Mouse (Mus musculus): ENCODE measurements around the gene Hlf. TPM values are rescaled to one million over a fixed set of nuclear protein-coding genes. Genes with fewer than 3 reads are reported as not detected.
A peak's percentile ranks its signal among the peaks of the same experiment; 100 is the strongest.

Hlf gene
- polyA plus RNA-seq, 1 experiment, result 0.16 TPM

DNA sequence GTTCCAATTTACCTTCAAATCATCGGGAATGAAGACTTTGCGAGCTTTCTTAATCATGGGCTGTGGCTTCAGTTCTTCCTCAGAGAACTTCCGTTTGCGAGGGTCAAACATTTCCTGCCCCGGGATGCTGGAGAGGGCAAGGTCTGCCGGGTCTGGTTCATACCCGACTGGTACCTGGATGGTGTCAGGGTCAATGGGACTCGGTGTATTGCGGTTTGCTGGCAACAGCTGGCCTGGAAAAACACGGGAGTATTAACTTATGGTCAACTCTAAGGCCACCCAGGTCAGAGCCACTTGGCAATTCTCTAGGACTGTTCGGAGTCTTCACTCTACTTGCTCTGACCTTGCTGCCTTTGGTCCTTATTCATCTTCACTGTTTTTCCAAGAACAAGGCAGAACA is 44.9 kb downstream of the Hlf start:
- TF ChIP-seq USF1 (IDR thresholded peaks at IDR 0.05; ENCODE audit: low read depth) (no peak), CEBPB (IDR thresholded peaks at IDR 0.05; ENCODE audit: low read depth) (no peak), MAX (IDR thresholded peaks at IDR 0.05) (no peak), MYOG (IDR thresholded peaks at IDR 0.05; ENCODE audit: control insufficient read depth, extremely low read depth, insufficient read length) (no peak), FOSL1 (IDR thresholded peaks at IDR 0.05; ENCODE audit: insufficient read depth, low read length, poor library complexity, severe bottlenecking) (no peak), CTCF (IDR thresholded peaks at IDR 0.05; ENCODE audit: control insufficient read depth, insufficient read depth, insufficient read length) (no peak), MYOD1 (IDR thresholded peaks at IDR 0.05; ENCODE audit: control insufficient read depth, insufficient read length, low read depth) (no peak)

DNA sequence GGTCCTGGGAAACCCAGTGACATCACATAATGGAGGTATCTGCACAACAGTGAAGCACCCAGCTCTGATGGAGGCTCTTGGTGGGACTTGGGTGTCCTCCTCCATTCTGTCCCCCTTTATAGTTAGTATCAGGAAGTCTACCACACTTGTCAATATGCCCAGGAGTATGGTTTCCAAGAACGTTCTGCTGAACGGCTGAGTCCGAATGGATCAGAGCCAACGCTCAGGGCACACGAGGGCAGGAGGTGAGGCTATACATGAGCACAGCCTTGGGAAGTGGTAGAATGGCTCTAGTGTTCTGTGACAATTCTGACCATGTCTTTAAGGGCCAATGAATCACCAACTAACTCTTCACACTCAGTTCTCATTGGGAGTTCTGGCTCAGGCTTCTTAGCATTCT is 47.8 kb downstream of the Hlf start:
- no peak for TF ChIP-seq MYOG (IDR thresholded peaks at IDR 0.05; ENCODE audit: control insufficient read depth, extremely low read depth, insufficient read length)
- TF ChIP-seq MAX (IDR thresholded peaks at IDR 0.05), result no peak
- no peak for TF ChIP-seq MYOD1 (IDR thresholded peaks at IDR 0.05; ENCODE audit: control insufficient read depth, insufficient read length, low read depth)
- no peak for TF ChIP-seq FOSL1 (IDR thresholded peaks at IDR 0.05; ENCODE audit: insufficient read depth, low read length, poor library complexity, severe bottlenecking)
- no peak for TF ChIP-seq CEBPB (IDR thresholded peaks at IDR 0.05; ENCODE audit: low read depth)
- no peaks in the 10 kb centered on the region for H3K27me3 ChIP-seq (ENCODE audit: control insufficient read depth, insufficient read depth, insufficient read length)
- no peak overlapping the region for H3K4me3 ChIP-seq (ENCODE audit: insufficient read depth, poor library complexity, severe bottlenecking)
- no peaks in the 10 kb centered on the region for H3K79me2 ChIP-seq (ENCODE audit: control insufficient read depth, insufficient read depth)
- no peaks in the 10 kb centered on the region for H3K36me3 ChIP-seq (ENCODE audit: control insufficient read depth, insufficient read depth)
- no peak overlapping the region for H3ac ChIP-seq (ENCODE audit: control insufficient read depth, insufficient read length, low read depth)
- H3K79me3 ChIP-seq (ENCODE audit: low read depth), result no peaks in the 10 kb centered on the region

More for the DNA sequence above, 44.9 kb downstream of the Hlf start:
- H3K36me3 ChIP-seq (ENCODE audit: control insufficient read depth, insufficient read depth), result no peaks in the 10 kb centered on the region
- H3ac ChIP-seq (ENCODE audit: control insufficient read depth, insufficient read length, low read depth), result no peak overlapping the region
- H3K79me2 ChIP-seq (ENCODE audit: control insufficient read depth, insufficient read depth), result no peaks in the 10 kb centered on the region
- no peaks in the 10 kb centered on the region for H3K27me3 ChIP-seq (ENCODE audit: control insufficient read depth, insufficient read depth, insufficient read length)
- H3K4me3 ChIP-seq (ENCODE audit: insufficient read depth, poor library complexity, severe bottlenecking), result no peak overlapping the region
- H3K79me3 ChIP-seq (ENCODE audit: low read depth), result no peaks in the 10 kb centered on the region

DNA sequence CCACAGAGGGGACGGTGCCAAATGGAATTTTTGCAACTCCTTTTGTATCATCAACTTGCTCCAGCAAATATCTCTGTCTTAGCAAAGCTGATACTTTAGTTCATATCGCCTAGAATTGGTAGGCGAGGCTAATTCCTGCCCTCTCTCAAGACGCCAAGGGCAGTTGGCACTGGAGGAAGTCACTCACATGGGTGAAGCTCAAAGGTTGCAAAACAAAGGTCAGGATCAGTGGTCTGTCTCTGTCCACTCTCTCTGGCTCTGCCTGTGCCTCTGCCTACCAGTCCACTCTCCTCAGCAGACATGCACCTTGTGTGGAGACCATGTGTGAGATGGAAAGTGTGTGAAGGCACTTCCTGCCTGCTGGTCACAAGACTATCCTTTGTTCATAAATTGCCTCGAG is 48.4 kb downstream of the Hlf start:
- TF ChIP-seq MYOG (IDR thresholded peaks at IDR 0.05; ENCODE audit: control insufficient read depth, extremely low read depth, insufficient read length), result no peak
- no peak for TF ChIP-seq MYOD1 (IDR thresholded peaks at IDR 0.05; ENCODE audit: control insufficient read depth, insufficient read length, low read depth)
- TF ChIP-seq FOSL1 (IDR thresholded peaks at IDR 0.05; ENCODE audit: insufficient read depth, low read length, poor library complexity, severe bottlenecking), result no peak
- TF ChIP-seq USF1 (IDR thresholded peaks at IDR 0.05; ENCODE audit: low read depth), result no peak
- TF ChIP-seq CTCF (IDR thresholded peaks at IDR 0.05; ENCODE audit: control insufficient read depth, insufficient read depth, insufficient read length), result no peak
- no peak for TF ChIP-seq MAX (IDR thresholded peaks at IDR 0.05)
- TF ChIP-seq CEBPB (IDR thresholded peaks at IDR 0.05; ENCODE audit: low read depth), result no peak
- H3K4me3 ChIP-seq (ENCODE audit: insufficient read depth, poor library complexity, severe bottlenecking), result no peak overlapping the region

DNA sequence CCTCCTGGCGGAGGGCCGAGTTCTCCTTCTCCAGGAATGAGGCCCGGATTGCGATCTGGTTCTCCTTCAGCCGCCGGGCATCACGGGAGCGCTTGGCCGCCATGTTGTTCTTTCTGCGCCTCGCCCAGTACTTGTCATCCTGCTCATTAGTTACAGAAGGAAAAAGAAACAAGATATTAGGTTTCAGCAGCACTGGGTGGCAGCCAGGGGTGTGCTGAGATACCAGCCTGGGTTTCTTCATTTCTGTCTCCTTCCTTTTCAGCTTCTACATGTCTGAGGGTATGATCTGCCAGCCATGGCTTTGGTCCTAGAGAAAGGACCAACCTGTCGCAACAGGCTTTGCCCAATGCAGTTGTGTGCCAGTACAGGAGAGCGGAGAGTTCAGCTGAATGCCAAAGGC is 49.9 kb downstream of the Hlf start:
- Histone ChIP-seq H3K79me2 (ENCODE audit: control insufficient read depth, insufficient read depth) (no peaks in the 10 kb centered on the region), H3K27me3 (ENCODE audit: control insufficient read depth, insufficient read depth, insufficient read length) (no peaks in the 10 kb centered on the region), H3ac (ENCODE audit: control insufficient read depth, insufficient read length, low read depth) (no peak overlapping the region), H3K79me3 (ENCODE audit: low read depth) (no peaks in the 10 kb centered on the region), H3K36me3 (ENCODE audit: control insufficient read depth, insufficient read depth) (no peaks in the 10 kb centered on the region), H3K4me3 (ENCODE audit: insufficient read depth, poor library complexity, severe bottlenecking) (no peak overlapping the region)
- TF ChIP-seq FOSL1 (IDR thresholded peaks at IDR 0.05; ENCODE audit: insufficient read depth, low read length, poor library complexity, severe bottlenecking), result no peak
- no peak for TF ChIP-seq MYOD1 (IDR thresholded peaks at IDR 0.05; ENCODE audit: control insufficient read depth, insufficient read length, low read depth)

More for the DNA sequence above, 48.4 kb downstream of the Hlf start:
- H3K79me2 ChIP-seq (ENCODE audit: control insufficient read depth, insufficient read depth), result no peaks in the 10 kb centered on the region
- H3K79me3 ChIP-seq (ENCODE audit: low read depth), result no peaks in the 10 kb centered on the region
- H3K36me3 ChIP-seq (ENCODE audit: control insufficient read depth, insufficient read depth), result no peaks in the 10 kb centered on the region
- H3K27me3 ChIP-seq (ENCODE audit: control insufficient read depth, insufficient read depth, insufficient read length), result no peaks in the 10 kb centered on the region
- no peak overlapping the region for H3ac ChIP-seq (ENCODE audit: control insufficient read depth, insufficient read length, low read depth)

DNA sequence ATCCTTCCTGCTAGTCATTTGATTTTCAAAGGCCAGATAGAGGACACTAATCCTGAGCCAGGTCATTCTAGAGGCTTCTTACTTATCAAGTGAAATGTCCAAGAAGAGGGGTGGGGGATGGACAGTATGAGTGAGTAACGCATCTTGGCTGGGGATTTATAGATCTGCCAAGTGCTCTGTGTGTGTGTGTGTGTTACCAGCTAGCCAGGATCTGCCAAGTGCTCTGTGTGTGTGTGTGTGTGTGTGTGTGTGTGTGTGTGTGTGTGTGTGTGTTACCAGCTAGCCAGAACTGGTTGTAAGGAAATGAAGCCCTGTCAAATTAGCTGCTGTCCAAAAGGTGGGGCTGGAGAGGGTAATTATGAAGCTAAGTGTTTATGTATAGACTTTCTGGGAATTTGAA is 55.9 kb downstream of the Hlf start:
- TF ChIP-seq USF1 (IDR thresholded peaks at IDR 0.05; ENCODE audit: low read depth) (no peak), MAX (IDR thresholded peaks at IDR 0.05) (no peak), MYOD1 (IDR thresholded peaks at IDR 0.05; ENCODE audit: control insufficient read depth, insufficient read length, low read depth) (no peak), CEBPB (IDR thresholded peaks at IDR 0.05; ENCODE audit: low read depth) (no peak), FOSL1 (IDR thresholded peaks at IDR 0.05; ENCODE audit: insufficient read depth, low read length, poor library complexity, severe bottlenecking) (no peak), CTCF (IDR thresholded peaks at IDR 0.05; ENCODE audit: control insufficient read depth, insufficient read depth, insufficient read length) (no peak), MYOG (IDR thresholded peaks at IDR 0.05; ENCODE audit: control insufficient read depth, extremely low read depth, insufficient read length) (no peak)
- Histone ChIP-seq H3K79me2 (ENCODE audit: control insufficient read depth, insufficient read depth) (no peaks in the 10 kb centered on the region), H3K4me3 (ENCODE audit: insufficient read depth, poor library complexity, severe bottlenecking) (no peak overlapping the region), H3K27me3 (ENCODE audit: control insufficient read depth, insufficient read depth, insufficient read length) (peaks cover 10% of the 10 kb centered on the region), H3K36me3 (ENCODE audit: control insufficient read depth, insufficient read depth) (no peaks in the 10 kb centered on the region), H3ac (ENCODE audit: control insufficient read depth, insufficient read length, low read depth) (no peak overlapping the region), H3K79me3 (ENCODE audit: low read depth) (no peaks in the 10 kb centered on the region)

DNA sequence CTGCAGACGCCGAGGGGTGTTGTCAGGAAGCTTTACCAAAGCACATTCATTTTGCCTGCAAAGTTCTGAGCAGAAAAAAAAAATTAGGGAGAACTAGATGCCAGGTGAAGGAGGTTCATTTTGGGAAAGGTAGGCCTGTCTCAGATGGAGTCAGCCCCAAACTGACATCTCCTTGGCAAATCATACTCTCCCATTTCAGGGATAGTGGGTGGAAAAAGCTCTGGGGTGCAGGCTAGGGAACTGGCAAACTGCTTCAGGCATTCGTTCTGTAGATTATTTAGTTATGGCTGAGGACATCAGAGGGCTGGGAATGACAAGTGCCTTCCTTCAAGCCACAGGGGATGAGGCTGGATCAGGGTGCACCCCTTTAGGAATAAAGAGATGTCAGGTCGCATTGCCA is 58.0 kb downstream of the Hlf start:
- H3K4me3 ChIP-seq (ENCODE audit: insufficient read depth, poor library complexity, severe bottlenecking), result peak overlapping the region; percentile 2
- H3K27me3 ChIP-seq (ENCODE audit: control insufficient read depth, insufficient read depth, insufficient read length), result peaks cover 10% of the 10 kb centered on the region
- no peaks in the 10 kb centered on the region for H3K79me2 ChIP-seq (ENCODE audit: control insufficient read depth, insufficient read depth)
- TF ChIP-seq MAX (IDR thresholded peaks at IDR 0.05) (no peak), USF1 (IDR thresholded peaks at IDR 0.05; ENCODE audit: low read depth) (no peak), CEBPB (IDR thresholded peaks at IDR 0.05; ENCODE audit: low read depth) (no peak), MYOG (IDR thresholded peaks at IDR 0.05; ENCODE audit: control insufficient read depth, extremely low read depth, insufficient read length) (no peak), FOSL1 (IDR thresholded peaks at IDR 0.05; ENCODE audit: insufficient read depth, low read length, poor library complexity, severe bottlenecking) (no peak)
- no peaks in the 10 kb centered on the region for H3K79me3 ChIP-seq (ENCODE audit: low read depth)
- no peak overlapping the region for H3ac ChIP-seq (ENCODE audit: control insufficient read depth, insufficient read length, low read depth)
- H3K36me3 ChIP-seq (ENCODE audit: control insufficient read depth, insufficient read depth), result no peaks in the 10 kb centered on the region
